Mouse (Mus musculus): Measurements from ENCODE around the gene Zmiz1. TPM values are rescaled to one million over a fixed set of nuclear protein-coding genes. Genes with fewer than 3 reads are reported as not detected.

Zmiz1 gene
- polyA plus RNA-seq, 1 experiment from 2014 or later: 55.5 TPM

- H3K27ac ChIP-seq: no peak overlapping the region; the same call in 1 of the 2 replicates
- DNase-seq (ENCODE audit: low spot score): no peak
- WGBS: 76% methylated on average over 20 of the region's 20 CpGs
- no peaks in the 10 kb centered on the region for H3K27me3 ChIP-seq (ENCODE audit: low read depth, poor library complexity, severe bottlenecking)
- peaks cover 28% of the 10 kb centered on the region for H3K36me3 ChIP-seq
- peaks cover 92% of the 10 kb centered on the region for H3K4me1 ChIP-seq
- H3K4me3 ChIP-seq: no peak overlapping the region
- no peaks in the 10 kb centered on the region for H3K9me3 ChIP-seq (replicated peaks)
Observed at GRCm38 (mm10) chr14:25480916-25481666, 22.1 kb downstream of the Zmiz1 start.

GRCm38 (mm10) chr14:25481667-25482331, 22.8 kb downstream of the Zmiz1 start:
- Histone ChIP-seq H3K27ac (no peak overlapping the region; the same call in 1 of the 2 replicates), H3K36me3 (peaks cover 23% of the 10 kb centered on the region), H3K4me3 (no peak overlapping the region), H3K4me1 (peaks cover 92% of the 10 kb centered on the region), H3K9me3 (replicated peaks) (no peaks in the 10 kb centered on the region), H3K27me3 (ENCODE audit: low read depth, poor library complexity, severe bottlenecking) (no peaks in the 10 kb centered on the region)
- no peak for DNase-seq (ENCODE audit: low spot score)
- 89% methylated on average over 11 of the region's 11 CpGs for WGBS

DNA sequence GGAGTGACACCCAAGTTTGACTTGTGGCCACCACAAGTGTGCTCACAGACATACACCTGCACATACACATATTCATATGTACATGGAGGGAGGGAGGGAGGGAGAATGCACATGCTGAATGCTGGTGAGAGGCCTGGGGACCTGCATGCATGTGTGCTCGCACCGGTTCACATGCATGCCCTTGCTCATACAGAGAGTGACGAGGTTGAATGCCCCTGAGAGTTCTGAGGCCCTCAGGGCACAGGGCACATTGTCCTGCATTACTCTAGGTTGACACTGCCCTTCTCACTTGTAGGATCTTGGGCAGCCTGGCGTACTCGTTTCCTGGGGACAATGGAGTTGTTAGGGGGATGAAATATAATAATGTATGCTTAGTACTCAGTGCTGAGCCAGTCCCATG, 23.4 kb downstream of the Zmiz1 start:
- Histone ChIP-seq H3K36me3 (peaks cover 22% of the 10 kb centered on the region), H3K4me1 (peaks cover 92% of the 10 kb centered on the region), H3K4me3 (no peak overlapping the region), H3K27ac (no peak overlapping the region), H3K27me3 (ENCODE audit: low read depth, poor library complexity, severe bottlenecking) (no peaks in the 10 kb centered on the region), H3K9me3 (replicated peaks) (no peaks in the 10 kb centered on the region)
- DNase-seq (ENCODE audit: low spot score): no peak
- WGBS: 87% methylated on average over 5 of the region's 5 CpGs

- 93% methylated on average over 2 of the region's 2 CpGs for WGBS
- Histone ChIP-seq H3K27ac (no peak overlapping the region), H3K27me3 (ENCODE audit: low read depth, poor library complexity, severe bottlenecking) (no peaks in the 10 kb centered on the region), H3K9me3 (replicated peaks) (no peaks in the 10 kb centered on the region), H3K36me3 (peaks cover 21% of the 10 kb centered on the region), H3K4me1 (peaks cover 93% of the 10 kb centered on the region), H3K4me3 (no peak overlapping the region)
- no peak for DNase-seq (ENCODE audit: low spot score)
Observed at GRCm38 (mm10) chr14:25483285-25483684, 24.3 kb downstream of the Zmiz1 start.

GRCm38 (mm10) chr14:25484049-25484448, 25.1 kb downstream of the Zmiz1 start:
- no peak overlapping the region for H3K27ac ChIP-seq
- DNase-seq (ENCODE audit: low spot score): no peak
- 79% methylated on average over 5 of the region's 5 CpGs for WGBS
- peaks cover 13% of the 10 kb centered on the region for H3K36me3 ChIP-seq
- no peaks in the 10 kb centered on the region for H3K9me3 ChIP-seq (replicated peaks)
- no peaks in the 10 kb centered on the region for H3K27me3 ChIP-seq (ENCODE audit: low read depth, poor library complexity, severe bottlenecking)
- peaks cover 92% of the 10 kb centered on the region for H3K4me1 ChIP-seq
- no peak overlapping the region for H3K4me3 ChIP-seq

- Histone ChIP-seq H3K27ac (no peak overlapping the region), H3K36me3 (peaks cover 11% of the 10 kb centered on the region), H3K27me3 (ENCODE audit: low read depth, poor library complexity, severe bottlenecking) (no peaks in the 10 kb centered on the region), H3K4me1 (peaks cover 91% of the 10 kb centered on the region), H3K4me3 (no peak overlapping the region), H3K9me3 (replicated peaks) (no peaks in the 10 kb centered on the region)
- DNase-seq (ENCODE audit: low spot score): no peak
- 92% methylated on average over 2 of the region's 2 CpGs for WGBS
Observed at GRCm38 (mm10) chr14:25486220-25486619, 27.2 kb downstream of the Zmiz1 start.

DNA sequence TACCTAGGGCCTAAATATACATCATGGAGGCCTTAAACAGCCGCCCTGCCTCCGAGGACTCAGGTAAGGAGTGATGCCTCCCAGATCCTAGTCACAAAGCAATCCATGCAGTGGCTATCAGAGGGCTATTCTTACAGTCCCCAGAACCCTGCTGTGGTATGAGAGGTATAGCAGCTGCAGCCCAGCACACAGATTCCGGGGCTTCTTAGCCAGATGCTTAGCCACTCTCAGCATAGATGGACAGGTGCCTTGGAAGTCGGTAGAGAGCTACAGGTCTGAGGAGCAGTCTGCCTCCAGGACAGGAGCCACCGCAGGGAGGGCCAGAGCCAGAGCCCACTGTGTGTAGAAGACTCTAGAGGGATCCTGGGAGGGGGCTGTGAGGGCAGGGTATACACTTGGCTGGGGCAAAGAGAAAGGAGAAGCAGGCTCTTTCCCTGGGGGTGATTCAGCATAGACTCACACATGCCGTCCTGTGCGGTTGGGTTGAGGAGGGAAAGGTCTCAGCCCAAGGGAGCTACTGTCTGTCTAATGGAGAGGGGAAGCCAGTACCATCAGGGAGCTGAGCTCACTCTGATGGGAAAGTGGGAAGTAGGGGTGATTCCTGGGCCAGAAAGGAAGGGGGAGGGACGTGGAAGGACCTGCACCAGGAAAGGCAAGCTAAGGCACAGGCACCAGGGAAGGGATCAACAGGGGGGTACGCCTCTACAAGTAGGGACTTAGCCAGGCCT, 27.9 kb downstream of the Zmiz1 start:
- H3K4me3 ChIP-seq: no peak overlapping the region

GRCm38 (mm10) chr14:25487470-25487955, 28.5 kb downstream of the Zmiz1 start:
- peaks cover 95% of the 10 kb centered on the region for H3K4me1 ChIP-seq

More for the DNA sequence above, 27.9 kb downstream of the Zmiz1 start:
- Histone ChIP-seq H3K27ac (no peak overlapping the region), H3K9me3 (replicated peaks) (no peaks in the 10 kb centered on the region), H3K4me1 (peaks cover 92% of the 10 kb centered on the region), H3K27me3 (ENCODE audit: low read depth, poor library complexity, severe bottlenecking) (no peaks in the 10 kb centered on the region), H3K36me3 (peaks cover 4% of the 10 kb centered on the region)
- no peak for DNase-seq (ENCODE audit: low spot score)
- 85% methylated on average over 9 of the region's 9 CpGs for WGBS

DNA sequence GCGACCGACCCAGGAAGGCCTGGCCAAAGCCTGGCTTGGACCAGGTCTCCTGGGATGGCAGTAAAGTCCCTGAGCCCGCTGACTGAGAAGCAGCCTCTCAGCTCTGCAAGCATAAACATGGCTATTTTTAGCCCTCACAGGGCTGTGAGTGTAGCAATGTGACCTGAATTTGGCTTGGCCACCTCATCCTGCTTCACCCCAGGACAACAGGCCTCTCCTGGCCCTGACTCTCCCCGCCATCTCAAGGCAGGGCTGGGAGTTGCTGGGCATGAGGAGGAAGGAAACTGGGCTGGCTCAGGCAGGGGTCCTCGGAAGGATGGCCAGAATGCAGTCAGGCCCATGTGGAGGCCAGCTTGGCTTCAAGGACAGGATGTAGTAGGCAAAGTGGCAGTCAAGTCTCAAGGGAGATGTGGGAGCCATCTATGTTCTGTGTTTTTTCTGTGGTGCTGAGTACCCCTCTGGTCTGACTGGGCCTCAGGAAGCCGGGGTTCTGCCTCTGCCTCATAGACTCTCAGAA, 29.2 kb downstream of the Zmiz1 start:
- H3K9me3 ChIP-seq (replicated peaks): no peaks in the 10 kb centered on the region
- H3K4me1 ChIP-seq: peaks cover 97% of the 10 kb centered on the region
- peaks cover 2% of the 10 kb centered on the region; the same call in 1 of the 2 replicates for H3K36me3 ChIP-seq
- no peak overlapping the region for H3K4me3 ChIP-seq
- 0 out of 2 replicates have a peak overlapping the region, but pooled peaks have one; percentile 6 for H3K27ac ChIP-seq
- no peak for DNase-seq (ENCODE audit: low spot score)
- no peaks in the 10 kb centered on the region for H3K27me3 ChIP-seq (ENCODE audit: low read depth, poor library complexity, severe bottlenecking)
- 71% methylated on average over 6 of the region's 6 CpGs for WGBS

More at GRCm38 (mm10) chr14:25487470-25487955, 28.5 kb downstream of the Zmiz1 start:
- Histone ChIP-seq H3K9me3 (replicated peaks) (no peaks in the 10 kb centered on the region), H3K27me3 (ENCODE audit: low read depth, poor library complexity, severe bottlenecking) (no peaks in the 10 kb centered on the region), H3K36me3 (peaks cover 2% of the 10 kb centered on the region; the same call in 1 of the 2 replicates), H3K4me3 (no peak overlapping the region), H3K27ac (no peak overlapping the region)
- 83% methylated on average over 7 of the region's 7 CpGs for WGBS
- DNase-seq (ENCODE audit: low spot score): no peak

GRCm38 (mm10) chr14:25489336-25490078, 30.5 kb downstream of the Zmiz1 start:
- Histone ChIP-seq H3K27ac (no peak overlapping the region), H3K36me3 (peaks cover 2% of the 10 kb centered on the region; the same call in 1 of the 2 replicates)

DNA sequence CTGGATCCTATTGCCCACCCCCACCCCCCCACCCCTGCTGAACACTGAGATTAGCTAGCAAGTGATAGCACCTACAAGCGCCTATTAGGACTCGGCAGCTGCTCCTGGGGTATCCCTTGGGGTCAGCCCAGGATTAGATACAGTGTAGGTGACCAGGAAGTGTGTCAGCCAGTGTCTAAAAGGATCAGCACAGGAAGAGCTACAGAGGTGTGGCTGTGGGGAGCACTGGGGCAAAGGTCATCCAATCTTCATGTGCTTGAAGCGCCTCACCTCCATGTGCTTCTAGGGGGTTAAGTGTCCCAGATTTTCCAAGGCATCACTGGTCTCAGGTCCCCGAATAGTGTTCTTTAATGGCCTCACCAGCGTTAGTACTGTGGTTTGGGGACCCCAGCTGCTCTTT, 33.0 kb downstream of the Zmiz1 start:
- no peak overlapping the region for H3K4me3 ChIP-seq
- H3K9me3 ChIP-seq (replicated peaks): no peaks in the 10 kb centered on the region
- peaks cover 97% of the 10 kb centered on the region for H3K4me1 ChIP-seq
- 80% methylated on average over 5 of the region's 5 CpGs for WGBS
- H3K36me3 ChIP-seq: no peaks in the 10 kb centered on the region
- H3K27me3 ChIP-seq (ENCODE audit: low read depth, poor library complexity, severe bottlenecking): no peaks in the 10 kb centered on the region
- DNase-seq (ENCODE audit: low spot score): no peak
- no peak overlapping the region for H3K27ac ChIP-seq

More at GRCm38 (mm10) chr14:25489336-25490078, 30.5 kb downstream of the Zmiz1 start:
- Histone ChIP-seq H3K4me1 (peaks cover 96% of the 10 kb centered on the region), H3K27me3 (ENCODE audit: low read depth, poor library complexity, severe bottlenecking) (no peaks in the 10 kb centered on the region), H3K4me3 (no peak overlapping the region), H3K9me3 (replicated peaks) (no peaks in the 10 kb centered on the region)
- WGBS: 80% methylated on average over 6 of the region's 6 CpGs
- no peak for DNase-seq (ENCODE audit: low spot score)

Data from limb, embryonic 10.5 days (tissue).